Mouse (Mus musculus): ENCODE data around the gene Dip2b.

Gene Dip2b

DNA sequence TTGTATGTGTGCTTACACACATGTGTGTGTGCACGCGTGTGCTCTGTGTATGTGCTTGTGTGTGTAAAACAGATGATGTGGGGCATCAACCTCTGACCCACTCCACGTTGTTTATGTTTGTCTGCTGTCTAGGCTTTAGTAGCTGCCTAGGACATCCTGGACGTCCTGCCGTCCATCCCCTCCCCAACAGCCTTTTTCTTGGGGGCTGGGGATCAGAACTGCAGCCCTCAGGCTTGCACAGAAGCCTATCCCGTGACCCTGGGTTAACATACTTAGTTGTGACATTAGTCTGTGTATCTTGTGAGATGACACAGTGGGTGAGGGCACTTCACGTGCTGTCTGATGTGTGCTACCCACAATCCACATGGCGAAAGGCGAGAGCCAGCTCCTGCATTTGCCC is 139.1 kb downstream of the Dip2b start:
- DNase-seq (ENCODE audit: low read depth, low spot score): no peak

DNA sequence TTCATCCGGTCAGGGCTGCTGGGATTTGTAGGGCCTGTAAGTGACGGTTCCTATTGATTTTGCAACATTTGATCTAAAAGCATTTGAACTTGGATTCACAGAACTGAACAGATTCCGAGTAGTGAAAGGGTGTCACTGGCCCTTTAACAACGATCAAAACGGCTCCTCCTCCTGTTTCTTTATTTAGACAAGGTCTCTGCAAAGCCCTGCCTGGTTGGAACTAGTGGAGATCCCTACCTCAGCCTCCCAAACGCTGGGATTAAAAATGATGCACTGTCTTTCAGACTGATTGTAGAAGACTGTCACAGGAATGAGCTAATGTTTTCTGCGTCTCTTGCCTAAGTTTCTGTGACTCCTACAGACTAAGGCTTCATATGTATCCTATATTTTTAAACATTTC is 140.0 kb downstream of the Dip2b start:
- DNase-seq (ENCODE audit: low read depth, low spot score): no peak

DNA sequence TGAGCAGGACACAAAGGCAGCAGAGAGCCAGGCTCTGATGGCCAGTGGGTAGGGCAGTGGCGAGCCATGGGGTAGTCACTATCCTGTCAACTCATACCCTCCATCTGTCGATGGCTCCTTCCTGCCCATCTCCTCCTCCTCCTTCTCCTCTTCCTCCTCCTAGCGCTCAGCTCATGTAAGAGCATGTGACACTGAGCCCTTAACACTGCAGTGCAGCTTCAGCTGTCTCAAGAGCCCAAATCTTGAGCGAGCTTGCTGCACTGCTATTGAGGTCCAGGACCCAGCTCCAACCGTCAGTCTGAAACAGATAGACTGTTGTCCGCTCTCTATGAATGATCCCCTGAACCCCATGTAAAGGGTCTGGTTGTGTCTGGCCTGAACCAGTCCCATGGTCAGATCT is 141.2 kb downstream of the Dip2b start:
- no peak for DNase-seq (ENCODE audit: low read depth, low spot score)

DNA sequence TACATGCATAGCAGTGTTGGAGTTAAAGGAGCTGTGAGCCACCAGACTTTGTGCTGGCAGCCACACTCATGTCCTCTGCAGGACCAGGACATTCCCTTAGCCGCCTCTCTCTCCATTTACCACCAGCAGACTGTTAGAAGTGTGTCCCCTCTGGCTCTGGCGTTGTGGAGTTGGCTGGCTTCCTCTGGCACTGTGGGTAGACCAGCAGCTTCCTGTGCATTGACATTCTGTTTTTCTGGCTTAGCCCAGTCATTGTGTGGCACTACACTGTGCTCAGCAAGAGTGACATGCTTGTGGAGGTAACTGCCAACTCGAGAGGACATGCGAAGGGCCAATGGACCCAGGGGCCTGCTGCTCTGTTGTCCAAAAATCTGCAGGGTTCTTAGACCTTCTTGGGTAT is 141.8 kb downstream of the Dip2b start:
- no peak for DNase-seq (ENCODE audit: low read depth, low spot score)

DNA sequence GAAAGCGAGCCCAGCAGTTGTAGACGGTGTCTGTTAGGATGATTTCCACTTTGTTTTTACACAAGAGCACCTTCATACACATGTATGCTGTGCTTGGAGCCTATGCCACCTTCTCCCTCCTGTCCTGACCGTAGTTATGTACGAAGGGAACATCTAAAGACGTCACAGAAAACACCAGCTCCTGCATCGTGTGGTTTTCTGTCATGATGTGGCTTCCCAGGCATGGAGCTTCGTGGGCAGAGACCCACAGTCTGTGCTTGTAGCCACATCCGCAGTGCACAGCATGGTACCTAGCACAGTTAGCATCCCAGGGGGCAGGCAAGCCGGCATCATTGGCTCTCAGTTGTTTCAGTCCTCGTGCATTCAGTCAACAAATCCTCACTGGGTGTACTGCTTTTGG is 143.4 kb downstream of the Dip2b start:
- DNase-seq (ENCODE audit: low read depth, low spot score): no peak

DNA sequence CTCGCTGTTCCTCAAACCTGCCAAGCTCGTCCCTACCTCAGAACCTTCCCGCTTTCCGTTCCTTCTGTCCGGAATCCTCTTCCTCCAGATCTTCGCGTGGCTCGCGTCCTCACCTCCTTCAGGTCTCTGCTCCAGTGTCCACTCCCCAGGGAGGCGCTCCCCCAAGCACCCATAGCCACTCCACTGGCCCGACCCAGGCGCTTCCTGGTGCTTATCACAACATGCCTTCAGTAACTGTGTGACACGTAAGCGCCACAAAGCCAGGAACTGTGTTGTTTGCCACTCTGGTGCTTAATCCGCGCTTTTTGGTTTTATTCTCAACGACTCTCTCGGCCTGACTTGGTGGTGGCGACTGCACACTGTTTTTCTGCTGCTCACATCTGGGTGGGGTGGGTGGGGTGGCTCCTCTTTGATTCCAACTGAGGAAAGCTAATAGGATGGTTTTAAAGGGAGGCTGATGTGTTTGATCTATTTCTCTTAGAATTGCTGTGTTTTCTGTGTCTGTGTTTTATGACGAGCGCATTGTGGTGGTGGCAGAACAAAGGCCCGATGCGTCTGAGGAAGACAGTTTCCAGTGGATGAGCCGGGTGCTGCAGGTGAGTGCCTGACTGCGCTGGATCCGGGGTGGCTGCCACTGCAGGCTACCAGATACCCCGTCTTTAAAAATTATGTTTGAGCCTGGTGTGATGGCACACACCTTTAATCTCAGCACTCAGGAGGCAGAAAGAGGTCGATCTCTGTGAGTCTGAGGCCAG is 144.2 kb downstream of the Dip2b start:
- DNase-seq (ENCODE audit: low read depth, low spot score): no peak

DNA sequence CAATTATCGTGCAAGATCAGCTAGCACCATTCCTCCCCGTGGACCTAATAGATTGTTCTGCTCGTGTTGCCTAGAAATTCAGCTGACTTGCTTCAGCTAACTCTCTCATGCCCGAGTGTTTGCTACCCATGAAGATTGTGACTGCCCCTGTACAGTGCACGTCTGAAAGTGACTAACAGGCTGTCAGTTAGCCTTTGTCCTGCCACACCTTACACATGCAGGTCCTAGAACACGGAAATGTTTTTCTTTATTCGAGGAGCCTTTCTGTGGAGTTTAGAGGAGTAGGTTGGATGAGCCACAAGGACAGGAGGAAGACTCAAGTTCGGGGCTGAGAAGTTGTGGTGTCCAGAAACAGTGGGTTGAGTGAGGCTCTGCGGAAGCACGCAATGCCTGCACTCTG is 145.0 kb downstream of the Dip2b start:
- no peak for DNase-seq (ENCODE audit: low read depth, low spot score)

DNA sequence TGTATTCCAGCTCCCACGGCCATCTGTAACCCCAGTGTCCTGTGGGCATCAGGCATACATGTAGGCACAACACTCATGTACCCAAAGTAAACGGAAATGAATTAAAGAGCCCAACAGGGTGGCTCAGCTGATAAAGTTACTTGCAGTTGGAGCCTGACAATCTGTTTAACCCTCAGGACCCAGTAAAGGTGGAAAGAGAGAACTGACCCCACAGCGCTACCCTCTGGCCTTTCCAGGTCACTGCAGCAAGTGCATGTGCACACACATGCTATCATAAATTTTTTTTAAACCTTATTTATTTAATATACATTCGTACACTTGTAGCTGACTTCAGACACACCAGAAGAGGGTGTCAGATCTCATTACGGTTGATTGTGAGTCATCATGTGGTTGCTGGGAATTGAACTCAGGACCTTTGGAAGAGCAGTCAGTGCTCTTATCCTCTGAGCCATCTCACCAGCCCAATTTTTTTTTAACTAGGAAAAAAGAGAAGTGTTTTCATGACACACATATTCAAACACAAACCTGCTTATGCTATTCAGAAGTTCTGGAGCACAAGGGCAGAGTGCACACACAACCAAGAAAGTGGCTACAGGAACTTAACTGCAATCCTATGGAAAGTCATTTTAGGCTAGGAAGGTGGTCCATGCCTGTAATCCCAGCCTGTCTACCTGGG is 146.5 kb downstream of the Dip2b start:
- no peak for DNase-seq (ENCODE audit: low read depth, low spot score)

DNA sequence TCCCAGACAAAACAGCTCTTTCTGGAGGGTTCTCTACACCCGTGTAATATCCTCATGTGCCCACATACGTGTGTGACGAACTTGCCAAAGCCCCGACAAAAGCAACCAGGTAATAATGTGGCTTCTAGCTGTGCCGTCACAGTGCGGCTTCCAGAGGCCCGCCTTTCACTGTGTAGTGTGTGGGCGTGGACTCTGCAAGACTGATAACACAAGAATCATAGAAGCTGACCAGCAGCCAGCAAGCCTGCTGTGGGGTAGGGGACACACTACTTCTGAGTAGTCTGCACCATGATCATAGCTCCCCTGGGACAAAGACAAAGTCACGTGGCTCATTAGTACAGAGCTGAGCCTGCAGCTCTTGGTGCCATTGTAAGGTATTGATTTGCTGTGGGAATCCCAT is 147.8 kb downstream of the Dip2b start:
- DNase-seq (ENCODE audit: low read depth, low spot score): no peak

DNA sequence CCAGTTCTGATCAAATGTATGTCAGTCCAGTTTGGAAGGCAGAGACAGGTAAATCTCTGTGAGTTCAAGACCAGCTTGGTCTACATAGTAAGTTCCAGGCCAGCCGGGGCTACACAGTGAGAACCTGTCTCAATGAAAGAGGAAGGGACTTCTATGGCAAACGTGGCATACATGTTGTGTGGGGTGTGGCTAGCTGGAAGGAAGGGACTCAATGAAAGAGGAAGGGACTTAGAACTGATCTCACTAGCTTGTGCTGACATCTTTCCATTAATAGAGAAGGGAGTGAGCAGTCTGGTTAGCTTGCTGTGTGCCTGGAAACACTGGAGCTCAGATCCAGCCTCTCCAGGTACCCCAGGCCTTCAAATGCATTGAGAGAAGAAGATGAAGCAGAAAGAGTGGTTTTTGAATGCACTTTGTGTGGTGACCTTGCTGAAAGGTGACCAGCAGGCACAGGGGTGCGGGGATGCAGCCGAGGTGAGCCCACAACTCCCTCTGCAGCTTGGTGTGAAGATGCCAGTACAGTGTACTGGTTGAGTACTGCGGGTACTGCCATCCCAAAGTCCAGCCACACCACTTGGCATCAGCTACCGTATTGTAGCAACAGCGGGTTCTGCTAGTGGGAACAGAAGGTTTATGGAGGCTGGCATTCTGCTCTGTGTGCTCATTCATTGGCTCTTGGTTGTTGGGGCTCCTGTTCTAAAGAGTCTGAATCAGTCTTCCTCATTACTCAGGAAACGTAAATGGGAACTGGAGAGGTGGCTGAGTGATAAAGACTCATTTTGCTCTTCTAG is 148.6 kb downstream of the Dip2b start:
- DNase-seq (ENCODE audit: low read depth, low spot score): no peak

DNA sequence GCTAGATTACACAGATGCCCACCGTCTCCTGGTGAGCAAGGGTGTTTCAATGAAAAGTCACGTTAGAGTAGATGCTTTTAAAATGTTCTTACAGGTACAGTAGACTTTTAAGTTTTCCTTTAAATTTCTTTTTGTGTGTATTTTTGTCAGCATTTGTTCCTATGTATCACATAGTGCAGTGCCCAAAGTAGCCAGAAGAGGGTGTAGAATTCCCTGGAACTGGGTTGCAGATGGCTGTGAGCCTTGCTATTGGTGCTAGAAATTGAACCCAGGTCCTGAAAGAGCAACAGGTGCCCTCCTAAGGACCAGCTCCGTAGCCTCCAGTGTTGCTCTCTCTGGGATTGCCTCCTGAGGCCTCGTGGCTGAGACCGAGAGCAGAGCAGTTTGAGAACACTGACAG is 150.1 kb downstream of the Dip2b start:
- DNase-seq (ENCODE audit: low read depth, low spot score): no peak

DNA sequence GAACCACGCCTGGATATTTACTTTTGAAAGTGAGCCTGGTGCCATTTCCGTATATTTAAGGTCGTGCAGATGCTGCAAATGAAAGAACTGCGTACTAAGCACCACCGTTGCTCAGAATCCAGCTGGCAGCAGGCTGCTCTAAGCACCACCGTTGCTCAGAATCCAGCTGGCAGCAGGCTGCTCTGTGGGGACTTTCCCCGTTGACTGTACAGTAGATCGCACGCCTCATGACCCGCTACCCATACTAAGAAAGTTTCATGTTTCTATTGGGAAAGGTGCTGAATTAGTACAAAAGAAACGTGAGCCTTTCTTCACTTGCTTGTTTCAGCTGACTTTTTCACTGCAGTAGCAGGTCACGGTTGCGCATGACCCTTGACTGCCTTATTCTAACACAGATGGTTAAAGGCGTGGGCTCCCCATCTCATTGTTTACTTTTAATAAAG is 150.5 kb downstream of the Dip2b start:
- no peak for DNase-seq (ENCODE audit: low read depth, low spot score)

DNA sequence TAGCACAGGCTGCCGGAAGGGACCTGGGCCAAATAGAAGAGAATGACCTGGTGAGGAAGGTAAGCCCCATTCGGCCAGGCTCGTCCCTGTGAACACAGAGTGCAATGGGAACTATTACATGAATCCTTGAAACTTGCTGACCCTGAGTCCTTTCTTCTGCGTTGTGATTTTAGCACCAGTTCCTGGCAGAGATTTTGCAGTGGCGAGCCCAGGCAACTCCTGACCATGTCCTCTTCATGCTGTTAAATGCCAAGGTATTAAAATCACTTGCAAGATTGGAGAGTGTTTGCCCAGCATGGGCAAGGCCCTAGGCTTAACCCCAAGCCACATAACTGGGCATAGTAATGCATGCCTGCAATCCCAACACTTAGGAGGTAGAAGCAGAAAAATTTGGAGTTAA is 151.6 kb downstream of the Dip2b start:
- DNase-seq (ENCODE audit: low read depth, low spot score): no peak

DNA sequence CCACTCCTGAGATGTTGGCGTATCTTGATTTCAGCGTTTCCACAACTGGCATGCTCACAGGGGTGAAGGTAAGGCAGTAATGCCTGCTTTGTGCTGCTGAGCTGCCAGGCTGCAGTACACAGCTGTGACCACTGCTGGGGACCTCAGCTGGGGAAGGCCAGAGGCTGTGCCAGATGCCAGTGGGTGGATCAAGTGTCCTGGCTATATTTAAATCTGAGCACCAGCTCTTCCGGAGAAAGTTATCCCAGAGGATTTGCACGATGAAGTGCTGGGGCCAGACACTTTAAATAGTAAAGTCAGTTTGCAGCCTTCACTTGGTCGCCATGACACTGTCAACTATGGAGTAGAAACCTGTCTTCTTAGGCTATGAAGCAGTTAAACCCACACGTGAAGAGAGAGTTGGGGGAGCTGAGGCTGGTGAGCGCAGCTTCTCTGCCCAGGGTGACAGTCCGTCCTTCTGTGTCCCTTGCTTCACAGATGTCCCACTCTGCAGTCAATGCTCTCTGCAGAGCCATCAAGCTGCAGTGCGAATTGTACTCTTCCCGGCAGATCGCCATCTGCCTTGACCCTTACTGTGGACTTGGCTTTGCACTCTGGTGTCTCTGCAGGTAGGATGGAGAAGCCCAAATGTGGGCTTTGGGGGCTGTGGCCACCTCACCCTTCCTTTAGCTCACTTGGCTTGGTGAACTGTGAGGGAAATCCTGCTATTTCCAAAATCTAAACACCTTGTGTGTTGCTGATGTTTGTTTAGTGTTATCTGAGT is 160.7 kb downstream of the Dip2b start:
- DNase-seq (ENCODE audit: low read depth, low spot score): no peak

DNA sequence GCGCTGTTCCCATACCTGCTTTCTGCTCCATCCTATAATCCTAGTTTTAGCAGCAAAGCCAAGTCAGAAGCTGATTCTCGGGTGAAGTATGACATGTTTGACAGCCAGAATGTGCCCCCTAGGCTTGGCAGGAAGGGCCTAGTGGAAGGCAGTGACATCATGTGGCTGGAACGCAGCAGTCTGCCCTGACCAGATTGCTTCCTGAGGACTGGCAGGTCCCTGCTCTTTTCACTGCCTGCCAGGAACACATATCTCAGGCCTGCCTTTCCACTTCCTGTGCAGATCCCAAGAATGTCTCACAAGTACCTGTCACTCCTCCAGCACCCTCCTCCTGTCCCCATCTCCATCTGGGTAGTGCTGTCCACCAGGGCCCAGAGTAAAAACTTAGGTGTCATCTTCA is 161.3 kb downstream of the Dip2b start:
- no peak for DNase-seq (ENCODE audit: low read depth, low spot score)

DNA sequence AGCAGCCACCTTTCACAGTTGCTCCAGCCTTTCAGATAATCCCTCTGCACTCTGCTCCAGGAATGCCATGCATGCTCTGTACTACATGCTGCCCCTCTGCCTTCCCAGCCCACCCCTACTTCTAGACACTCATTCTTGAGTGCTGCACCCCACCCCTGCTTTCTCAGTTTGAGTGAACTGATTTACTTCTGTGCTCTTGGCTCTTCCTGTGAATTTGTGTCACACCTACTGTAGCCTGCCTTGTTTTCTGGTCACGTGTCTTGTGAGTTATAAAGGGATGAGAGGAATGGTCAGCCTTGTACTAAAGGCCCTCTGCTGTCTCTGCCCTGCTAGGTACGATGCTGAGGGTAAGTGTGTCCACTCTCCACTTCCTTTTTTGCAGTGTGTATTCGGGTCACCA is 163.3 kb downstream of the Dip2b start:
- DNase-seq (ENCODE audit: low read depth, low spot score): no peak

DNA sequence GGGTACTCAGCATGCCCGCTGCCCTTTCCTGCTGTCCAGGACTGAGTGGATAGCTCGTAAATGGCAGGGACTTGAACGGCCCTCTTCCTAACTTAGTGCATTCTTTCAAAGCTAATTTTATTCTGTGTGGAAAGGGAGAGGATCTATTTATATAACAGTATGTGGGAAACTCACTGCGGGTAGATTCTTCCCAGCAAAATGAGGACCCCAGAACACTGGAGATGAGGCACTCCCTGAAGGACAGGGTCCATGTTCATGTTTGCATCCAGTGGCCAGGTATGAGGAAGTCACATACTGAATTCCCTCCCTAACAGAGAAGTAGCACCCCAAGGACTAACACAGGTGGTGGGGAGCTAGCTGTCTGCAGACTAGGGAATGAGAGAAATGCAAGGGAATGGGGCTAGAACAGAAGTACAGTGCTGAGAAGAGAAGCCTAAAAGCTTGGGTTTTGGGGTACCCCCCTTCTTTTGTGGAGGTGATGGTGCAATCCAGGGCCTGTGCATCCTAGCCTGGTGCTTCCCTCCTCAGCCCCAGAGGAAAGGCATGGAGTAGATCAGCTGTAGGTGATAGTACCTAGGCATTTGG is 164.1 kb downstream of the Dip2b start:
- DNase-seq (ENCODE audit: low read depth, low spot score): no peak

DNA sequence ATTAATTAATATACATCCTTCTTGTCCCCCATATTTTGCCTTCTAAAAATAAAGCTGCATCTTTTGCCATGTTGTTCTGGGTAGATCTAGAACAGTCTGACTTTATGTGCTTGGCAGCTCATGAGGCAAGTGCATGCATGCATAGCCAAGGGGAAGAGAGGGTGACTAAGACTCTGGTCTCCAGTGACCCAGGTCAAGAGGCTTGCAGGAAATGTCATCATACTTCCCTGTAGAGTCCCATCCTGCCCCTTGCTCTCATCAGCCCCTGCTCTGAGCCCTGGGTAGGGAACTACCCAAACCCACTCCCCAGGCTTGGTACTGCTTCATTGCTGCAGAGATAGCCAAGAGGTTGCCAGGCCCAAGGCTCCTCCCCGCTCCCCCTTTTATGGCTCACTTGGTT is 166.1 kb downstream of the Dip2b start:
- no peak for DNase-seq (ENCODE audit: low read depth, low spot score)

DNA sequence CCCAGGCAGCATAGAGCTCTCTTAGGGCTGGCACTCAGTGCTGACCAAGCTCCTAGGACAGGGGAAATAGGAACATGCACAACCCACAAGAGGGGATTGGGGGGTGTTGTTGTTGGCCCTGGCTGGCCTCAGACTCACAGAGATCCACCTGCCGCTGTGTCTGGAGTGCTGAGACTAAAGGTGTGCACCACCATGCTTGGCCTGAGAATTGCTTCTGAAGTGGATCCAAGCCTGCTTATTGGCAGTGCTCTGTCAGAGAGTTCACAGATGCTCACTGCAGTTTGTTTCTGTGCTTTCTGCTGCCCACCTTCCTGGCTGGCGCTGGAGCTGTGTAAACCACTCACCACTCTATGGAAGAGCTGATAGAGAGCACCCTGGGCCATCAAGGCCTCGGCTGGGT is 171.5 kb downstream of the Dip2b start:
- no peak for DNase-seq (ENCODE audit: low read depth, low spot score)

DNA sequence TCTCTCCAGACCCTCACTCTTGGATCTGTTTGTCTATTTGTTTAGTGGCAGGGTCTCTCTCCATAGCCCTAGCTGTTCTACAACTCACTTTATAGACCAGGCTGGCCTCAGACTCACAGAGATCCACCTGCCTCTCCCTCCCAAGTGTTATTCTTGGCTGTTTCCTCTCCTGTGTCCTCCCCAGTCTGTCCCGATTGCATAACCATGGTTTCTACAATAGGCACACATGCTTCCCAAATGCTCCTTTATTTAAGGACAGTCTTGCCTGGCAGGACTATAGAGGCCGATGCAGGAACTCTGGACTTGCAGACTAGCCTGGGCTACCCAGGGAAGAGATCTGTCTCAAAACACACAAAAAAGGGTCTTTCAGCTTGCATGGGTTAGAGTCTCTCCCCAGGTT is 174.9 kb downstream of the Dip2b start:
- no peak for DNase-seq (ENCODE audit: low read depth, low spot score)

DNA sequence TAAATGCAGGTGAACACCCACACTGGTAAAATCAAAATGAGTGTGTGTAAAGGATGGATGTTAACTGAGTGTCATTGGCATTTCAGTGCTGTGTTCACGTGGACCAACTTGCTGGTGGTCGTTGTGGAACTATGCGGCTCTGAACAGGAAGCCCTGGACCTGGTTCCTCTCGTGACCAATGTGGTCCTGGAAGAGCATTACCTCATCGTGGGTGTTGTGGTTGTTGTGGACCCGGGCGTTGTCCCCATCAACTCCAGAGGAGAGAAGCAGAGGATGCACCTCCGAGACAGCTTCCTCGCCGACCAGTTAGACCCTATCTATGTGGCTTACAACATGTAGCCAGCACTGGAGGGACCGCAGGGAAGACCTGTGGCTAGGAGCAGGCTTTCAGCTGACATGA is 176.6 kb downstream of the Dip2b start:
- no peak for DNase-seq (ENCODE audit: low read depth, low spot score)

DNA sequence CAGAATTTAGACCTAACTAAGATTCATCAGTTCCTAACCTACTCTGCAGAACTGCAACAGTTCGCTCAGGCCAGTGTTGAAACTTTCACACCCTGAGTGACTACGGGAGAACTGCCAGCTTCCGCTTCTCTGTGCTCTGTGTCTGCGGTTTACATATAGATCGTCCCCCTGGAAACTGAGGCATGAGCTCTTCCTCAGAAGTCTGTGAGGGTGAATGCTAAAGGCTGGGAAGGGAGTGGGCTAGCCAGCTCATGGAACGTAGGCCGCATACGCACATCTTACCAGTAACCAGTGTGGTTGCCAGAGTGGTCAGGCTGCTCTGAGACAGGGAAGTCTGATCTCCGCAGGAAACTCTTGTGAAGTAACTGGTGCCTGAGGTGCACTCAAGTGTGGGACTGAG is 177.7 kb downstream of the Dip2b start:
- no peak for DNase-seq (ENCODE audit: low read depth, low spot score)
